Mouse (Mus musculus) lung, postnatal 14 days (tissue): ENCODE measurements around the gene Pacrg.

Source experiments
- DNase-seq: peaks from one replicate; pipeline ENCODE4 v3.0.0; 2021

Gene Pacrg

GRCm38 (mm10) chr17:10439815-10440214, 400.3 kb downstream of the Pacrg start:
- no peak for DNase-seq

- no peak for DNase-seq
Measured at GRCm38 (mm10) chr17:10434867-10435266, 405.2 kb downstream of the Pacrg start.

DNA sequence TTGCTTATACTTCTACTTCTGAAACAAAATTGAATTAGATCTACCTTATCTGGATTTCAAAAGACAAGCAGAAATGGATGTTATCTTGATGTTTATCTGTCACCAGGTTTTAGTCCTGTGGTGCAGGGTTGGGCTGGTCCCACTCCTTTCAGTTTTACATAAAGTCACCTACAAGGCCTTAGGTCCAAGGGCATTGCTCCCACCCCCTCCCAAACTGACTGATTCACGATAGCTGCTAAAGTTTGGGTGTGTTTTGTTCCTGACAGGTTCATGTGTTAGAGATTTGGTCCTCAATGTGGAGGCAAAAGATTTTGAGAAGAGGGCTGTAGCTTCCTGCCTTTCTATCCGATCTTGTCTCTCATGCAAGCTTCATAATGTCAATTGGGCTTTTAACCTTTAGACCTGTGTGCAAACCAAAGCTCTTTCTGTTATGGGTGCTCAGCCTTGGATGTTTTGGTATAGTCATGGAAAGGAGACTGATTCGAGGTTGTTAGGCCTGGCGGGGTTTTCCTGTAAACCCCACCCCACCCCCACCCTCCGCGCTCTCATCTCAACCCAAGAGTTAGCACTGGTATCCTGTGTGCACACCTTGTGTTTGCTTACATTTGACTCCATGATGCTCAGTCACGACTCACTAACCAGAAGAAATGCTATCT, 407.5 kb downstream of the Pacrg start:
- DNase-seq = no peak

DNA sequence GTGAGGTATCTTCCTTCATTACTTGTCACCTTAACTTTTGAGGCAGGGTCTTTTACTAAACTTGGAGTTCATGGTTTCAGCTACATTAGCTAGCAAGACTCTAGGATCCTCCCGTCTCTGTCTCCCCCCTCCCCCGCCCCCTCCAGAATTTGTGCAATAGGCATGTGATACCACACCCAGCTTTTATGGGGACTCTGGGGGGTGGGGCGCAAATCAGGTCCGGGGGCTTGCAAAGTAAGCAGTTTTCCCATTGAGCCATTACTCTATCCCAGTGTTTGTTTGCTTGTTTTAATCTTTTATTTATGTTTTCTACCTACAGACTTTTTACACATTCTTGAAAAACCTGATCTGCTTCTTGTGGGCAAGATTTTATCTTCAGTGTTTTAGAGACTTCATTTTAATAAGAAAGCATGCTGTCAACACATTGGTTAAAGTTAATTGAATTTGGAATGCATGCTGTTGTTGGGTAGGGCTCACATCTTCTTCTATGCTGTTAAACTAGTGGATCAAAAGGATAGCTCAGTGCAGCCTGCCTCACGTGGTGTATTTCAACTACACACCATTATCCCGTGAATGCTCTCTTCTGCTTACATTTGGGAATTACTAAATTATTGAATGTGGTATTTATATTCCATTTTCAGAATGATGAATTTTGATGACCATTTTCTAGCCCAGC, 408.1 kb downstream of the Pacrg start:
- DNase-seq = no peak

- no peak for DNase-seq
Measured at GRCm38 (mm10) chr17:10430831-10431230, 409.3 kb downstream of the Pacrg start.

GRCm38 (mm10) chr17:10429406-10429805, 410.7 kb downstream of the Pacrg start:
- DNase-seq = no peak

DNA sequence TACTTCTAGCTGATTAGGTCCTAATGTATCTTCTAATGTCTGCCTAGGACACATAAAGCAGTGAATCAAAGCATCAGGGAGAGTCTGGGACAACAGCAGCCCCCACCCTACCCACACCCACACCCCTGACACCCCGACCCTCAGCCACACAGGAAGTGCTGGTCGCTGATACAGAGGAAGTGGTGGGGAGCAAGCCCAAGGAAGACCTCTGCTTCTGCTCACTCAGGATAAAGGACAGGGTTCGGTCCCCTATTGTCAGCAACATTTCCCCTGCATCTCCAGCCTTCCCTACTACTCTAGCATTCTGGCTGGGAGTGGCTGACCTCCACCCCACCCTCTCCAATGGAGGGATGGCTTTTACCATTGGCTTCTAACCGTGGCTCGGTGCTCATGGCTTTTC, 414.8 kb downstream of the Pacrg start:
- DNase-seq = no peak

- DNase-seq = no peak
Measured at GRCm38 (mm10) chr17:10417558-10418253, 422.4 kb downstream of the Pacrg start.

- DNase-seq = no peak
Measured at GRCm38 (mm10) chr17:10416995-10417394, 423.1 kb downstream of the Pacrg start.

DNA sequence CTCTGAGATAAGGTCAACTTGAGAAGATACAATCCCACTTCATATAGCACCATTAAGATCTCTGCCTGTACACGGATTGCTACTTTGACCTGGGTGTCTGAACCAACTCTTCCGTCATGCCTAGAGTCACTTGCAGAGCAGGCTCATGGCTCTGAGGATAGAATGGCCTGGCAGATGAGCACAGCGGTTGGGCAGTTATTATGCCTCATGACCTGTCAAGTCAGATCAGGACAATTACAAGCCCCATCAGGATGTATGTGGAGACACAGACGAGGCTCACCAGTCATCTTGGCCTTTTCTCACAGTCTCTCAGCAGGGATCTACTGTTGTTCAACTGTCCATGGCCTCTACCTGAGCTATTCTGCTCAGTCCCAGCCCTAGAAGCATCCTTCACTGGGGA, 424.0 kb downstream of the Pacrg start:
- DNase-seq = no peak

DNA sequence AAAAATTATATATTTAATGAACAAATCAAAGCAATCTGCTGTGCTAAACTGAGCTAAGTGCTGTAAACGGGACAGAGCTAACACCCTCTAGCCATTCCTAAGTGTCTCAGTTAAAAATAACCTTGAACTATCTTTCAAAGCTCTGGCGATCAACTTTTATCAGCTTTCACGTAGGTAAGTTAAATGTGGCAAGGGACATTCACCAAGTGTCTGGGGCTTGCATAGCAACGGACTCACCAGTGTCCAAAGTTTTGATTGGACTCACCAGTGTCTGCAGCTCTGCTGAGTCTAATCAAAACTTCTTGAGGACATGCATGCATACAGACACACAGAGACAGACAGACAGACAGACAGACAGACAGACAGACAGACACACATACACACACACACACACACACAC, 425.7 kb downstream of the Pacrg start:
- DNase-seq = no peak

GRCm38 (mm10) chr17:10413870-10414269, 426.2 kb downstream of the Pacrg start:
- DNase-seq = no peak

- no peak for DNase-seq
Measured at GRCm38 (mm10) chr17:10410597-10411476, 429.3 kb downstream of the Pacrg start.

- no peak for DNase-seq
Measured at GRCm38 (mm10) chr17:10408681-10409081, 431.4 kb downstream of the Pacrg start.

GRCm38 (mm10) chr17:10407031-10407722, 432.9 kb downstream of the Pacrg start:
- no peak for DNase-seq

DNA sequence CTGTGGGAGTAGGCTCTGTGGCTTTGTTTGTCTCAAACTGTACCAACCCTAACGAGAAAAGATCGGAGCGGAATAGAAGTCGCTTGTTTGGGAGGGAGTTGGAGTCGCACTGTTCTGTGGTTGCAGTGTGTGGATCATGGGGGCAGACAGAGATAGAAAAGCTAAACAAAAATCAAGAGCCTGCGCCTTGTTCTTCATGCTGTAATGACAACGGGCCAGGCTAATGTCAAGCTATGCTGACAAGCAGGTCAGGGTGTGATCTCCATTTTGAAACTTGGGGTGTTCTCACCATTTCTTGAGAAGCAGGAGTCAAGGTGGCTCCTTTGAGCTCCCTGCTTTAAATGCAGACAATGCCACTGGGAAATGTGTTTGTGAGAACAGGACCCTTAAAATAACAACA, 433.8 kb downstream of the Pacrg start:
- DNase-seq = no peak

DNA sequence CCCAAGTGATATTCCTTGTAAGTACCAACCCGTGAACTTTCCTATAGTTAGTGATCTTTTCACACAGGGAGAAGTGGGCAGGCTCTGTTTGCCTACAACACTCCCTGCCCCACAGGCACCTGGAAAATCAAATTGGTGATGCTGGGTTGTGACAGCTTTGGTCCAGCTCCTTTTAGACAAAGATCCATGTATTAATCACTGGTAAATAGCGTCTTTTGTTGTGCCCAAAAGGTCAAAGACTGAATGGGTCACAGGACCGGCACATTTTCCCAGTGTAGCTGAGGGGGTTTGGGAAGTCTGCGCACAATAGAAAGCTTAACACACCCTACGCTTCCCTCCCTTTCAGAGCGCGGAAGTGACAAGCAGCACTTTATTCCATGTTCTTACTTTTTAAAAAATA, 434.2 kb downstream of the Pacrg start:
- no peak for DNase-seq

GRCm38 (mm10) chr17:10403186-10403585, 436.9 kb downstream of the Pacrg start:
- no peak for DNase-seq

DNA sequence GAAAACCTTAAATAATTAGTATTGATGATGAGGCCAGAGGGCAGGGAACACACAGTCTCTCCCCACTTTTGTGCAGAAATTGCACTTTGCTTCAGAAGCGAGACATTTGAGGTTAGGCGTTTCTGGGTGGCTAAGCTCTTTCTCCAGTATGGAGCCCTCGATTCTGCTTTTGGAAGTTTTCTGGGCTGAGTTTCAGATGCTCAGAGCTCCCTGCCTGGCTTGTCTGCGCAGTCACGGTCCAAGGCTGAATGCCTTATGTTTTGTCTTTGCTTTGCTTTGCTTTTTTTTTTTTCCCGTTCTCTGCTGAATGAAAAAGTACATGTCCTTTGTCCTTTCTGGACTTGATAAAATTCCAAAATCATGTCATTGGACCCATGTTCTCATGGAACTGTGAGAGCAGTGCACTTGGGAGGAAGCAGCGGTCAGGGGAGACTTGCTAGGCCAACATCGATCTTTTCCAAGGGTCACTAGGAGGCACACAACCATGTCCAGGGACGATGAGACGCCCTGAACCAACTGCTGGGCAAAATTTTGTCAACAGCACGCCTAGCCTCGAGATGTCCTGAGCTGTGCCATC, 438.0 kb downstream of the Pacrg start:
- no peak for DNase-seq

DNA sequence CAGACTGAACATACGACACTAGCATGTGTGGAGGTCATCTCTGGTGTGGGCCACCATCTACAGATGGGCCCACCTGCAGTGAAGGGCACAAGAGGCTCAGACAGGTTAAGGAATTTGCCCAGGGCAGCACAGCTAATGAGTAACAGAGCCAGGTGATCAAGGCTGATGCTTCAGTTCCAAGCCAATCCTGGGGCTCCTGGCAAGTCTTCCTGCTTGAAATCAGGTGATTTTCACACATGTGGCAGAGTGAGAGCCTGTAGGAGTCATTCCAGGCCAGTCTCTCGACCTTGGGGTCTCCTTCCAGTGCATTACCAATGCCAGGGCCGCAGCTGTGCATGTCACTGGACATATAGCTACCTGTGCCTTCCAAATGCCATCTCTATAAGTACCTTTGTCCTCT, 438.6 kb downstream of the Pacrg start:
- DNase-seq = no peak

DNA sequence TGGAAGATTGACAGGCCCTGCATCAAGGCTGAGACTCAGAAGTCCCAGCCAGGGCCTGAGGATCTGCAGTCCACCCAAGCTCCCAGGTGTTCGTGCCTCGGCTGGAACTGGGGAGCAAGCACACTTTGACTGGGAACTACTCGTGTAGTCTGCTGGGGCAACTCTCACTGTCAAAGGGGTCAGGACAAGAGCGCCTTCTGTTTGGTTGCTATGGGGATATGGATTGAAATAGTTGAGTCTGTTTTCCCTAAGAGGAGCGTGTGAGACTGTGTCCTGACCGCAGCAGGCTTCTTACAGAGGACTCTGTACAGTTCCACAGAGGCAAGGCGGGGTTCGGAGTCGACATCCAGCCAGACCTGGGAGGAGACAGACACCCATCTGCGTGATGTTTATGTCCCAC, 440.4 kb downstream of the Pacrg start:
- DNase-seq = no peak

DNA sequence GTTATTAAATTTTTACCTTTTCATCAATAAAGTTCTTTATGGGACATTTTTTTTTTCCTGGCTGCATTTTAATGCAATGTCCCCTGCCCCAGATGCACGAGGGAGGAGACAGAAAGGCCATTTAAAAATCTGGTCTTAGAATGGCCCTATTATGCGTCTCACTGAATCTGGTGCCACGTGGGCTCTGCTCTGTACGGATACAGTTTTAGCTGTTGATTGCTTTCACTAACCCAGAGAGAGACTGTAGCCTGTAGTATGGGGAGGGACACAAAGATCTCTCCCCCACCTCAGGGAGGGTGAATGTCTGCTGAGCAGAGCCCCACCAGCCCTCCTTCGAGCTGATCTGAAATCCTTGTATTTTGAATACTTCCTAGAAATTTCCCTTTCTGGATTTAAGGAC, 441.2 kb downstream of the Pacrg start:
- DNase-seq = no peak
